Mouse (Mus musculus): ENCODE measurements around the gene Mlh3. TPM values are rescaled to one million over a fixed set of nuclear protein-coding genes. Genes with fewer than 3 reads are reported as not detected.

The Mlh3 gene
- polyA plus RNA-seq, 1 experiment: 15.7 TPM

DNA sequence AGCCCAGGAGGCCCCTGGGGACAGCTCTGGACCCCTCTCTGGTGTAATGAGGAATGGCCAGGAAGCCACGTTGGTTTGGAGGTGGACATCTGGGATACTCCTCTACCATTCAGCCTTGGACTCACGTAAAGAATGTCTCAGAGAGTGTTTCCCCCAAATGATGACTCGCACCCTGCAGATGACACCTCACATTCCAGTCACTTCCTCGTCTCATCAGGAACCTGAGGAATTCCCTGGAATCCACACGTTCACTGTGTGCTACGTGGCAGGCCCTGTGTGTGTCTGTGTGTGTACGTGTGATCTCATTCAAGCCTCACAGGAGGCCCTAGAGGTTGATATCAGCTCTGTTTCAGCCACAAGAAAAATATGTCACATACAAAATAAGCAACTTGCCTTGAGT is 84.0 kb downstream of the Mlh3 start:
- Histone ChIP-seq H3K27ac (ENCODE audit: insufficient read depth, low read length) (no peak overlapping the region), H3K36me3 (ENCODE audit: control insufficient read depth, insufficient read depth, low read length, poor library complexity, severe bottlenecking) (no peaks in the 10 kb centered on the region), H3K9me3 (replicated peaks; ENCODE audit: control insufficient read depth, insufficient read depth, low read length, poor library complexity, severe bottlenecking) (no peaks in the 10 kb centered on the region), H3K4me1 (ENCODE audit: control insufficient read depth, insufficient read depth, low read length) (no peaks in the 10 kb centered on the region), H3K9ac (ENCODE audit: low read depth, poor library complexity, severe bottlenecking) (no peak overlapping the region), H3K27me3 (ENCODE audit: control insufficient read depth, insufficient read depth, low read length, poor library complexity, severe bottlenecking) (no peaks in the 10 kb centered on the region), H3K4me3 (ENCODE audit: low read depth, low read length) (no peak overlapping the region)
- TF ChIP-seq POLR2A (IDR thresholded peaks at IDR 0.05; ENCODE audit: insufficient read depth, low read length): no peak
- no peak for TF ChIP-seq EP300 (IDR thresholded peaks at IDR 0.05; ENCODE audit: insufficient read depth, low read depth, low read length)
- TF ChIP-seq CTCF (IDR thresholded peaks at IDR 0.05; ENCODE audit: low read depth, low read length): no peak

DNA sequence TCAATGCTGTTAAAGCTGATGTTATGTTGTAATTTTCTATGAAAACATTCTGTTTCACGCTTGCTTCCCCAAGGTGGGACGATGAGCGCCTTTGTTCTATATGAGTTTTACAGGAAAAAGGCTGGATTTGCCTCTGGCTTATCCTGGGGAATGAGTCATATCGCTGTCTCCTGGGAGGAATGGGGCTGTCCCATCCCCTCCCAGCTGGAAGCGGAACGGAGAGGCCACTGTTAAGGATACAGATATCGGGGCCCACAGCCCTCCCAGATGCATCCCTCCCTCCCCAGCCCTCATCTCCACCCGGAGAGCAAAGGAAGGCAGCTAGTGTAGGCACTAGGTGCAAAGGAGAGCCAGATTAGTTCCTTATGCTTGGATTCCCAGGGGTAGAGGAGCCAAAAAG is 84.6 kb downstream of the Mlh3 start:
- Histone ChIP-seq H3K4me1 (ENCODE audit: control insufficient read depth, insufficient read depth, low read length) (no peaks in the 10 kb centered on the region), H3K27me3 (ENCODE audit: control insufficient read depth, insufficient read depth, low read length, poor library complexity, severe bottlenecking) (no peaks in the 10 kb centered on the region), H3K9ac (ENCODE audit: low read depth, poor library complexity, severe bottlenecking) (no peak overlapping the region), H3K27ac (ENCODE audit: insufficient read depth, low read length) (no peak overlapping the region), H3K9me3 (replicated peaks; ENCODE audit: control insufficient read depth, insufficient read depth, low read length, poor library complexity, severe bottlenecking) (no peaks in the 10 kb centered on the region), H3K36me3 (ENCODE audit: control insufficient read depth, insufficient read depth, low read length, poor library complexity, severe bottlenecking) (no peaks in the 10 kb centered on the region), H3K4me3 (ENCODE audit: low read depth, low read length) (no peak overlapping the region)
- TF ChIP-seq EP300 (IDR thresholded peaks at IDR 0.05; ENCODE audit: insufficient read depth, low read depth, low read length) (no peak), CTCF (IDR thresholded peaks at IDR 0.05; ENCODE audit: low read depth, low read length) (no peak), POLR2A (IDR thresholded peaks at IDR 0.05; ENCODE audit: insufficient read depth, low read length) (no peak)

Other genes starting within 250 kb of the Mlh3 start
- gene Prox2, start 159.8 kb downstream of the Mlh3 start, polyA plus RNA-seq (2011; ENCODE audit: insufficient read depth, insufficient read length, low read depth, missing spikeins): 0.62 and 0.73 TPM in 2 replicates
- gene Dlst, start 159.8 kb downstream of the Mlh3 start, polyA plus RNA-seq (2011; ENCODE audit: insufficient read depth, insufficient read length, low read depth, missing spikeins): 139 and 147 TPM in 2 replicates
- 3.0 and 3.8 TPM in 2 replicates for gene Rps6kl1, start 119.3 kb downstream of the Mlh3 start, polyA plus RNA-seq (2011; ENCODE audit: insufficient read depth, insufficient read length, low read depth, missing spikeins)
- 5.5 and 5.8 TPM in 2 replicates for gene Pgf, start 92.8 kb downstream of the Mlh3 start, polyA plus RNA-seq (2011; ENCODE audit: insufficient read depth, insufficient read length, low read depth, missing spikeins)
- gene Eif2b2, start 51.1 kb downstream of the Mlh3 start, polyA plus RNA-seq (2011; ENCODE audit: insufficient read depth, insufficient read length, low read depth, missing spikeins): 58.0 and 71.6 TPM in 2 replicates
- gene Acyp1, start 17.8 kb upstream of the Mlh3 start, polyA plus RNA-seq (2011; ENCODE audit: insufficient read depth, insufficient read length, low read depth, missing spikeins): 47.1 and 53.7 TPM in 2 replicates
- gene Zc2hc1c, start 18.0 kb upstream of the Mlh3 start, polyA plus RNA-seq (2011; ENCODE audit: insufficient read depth, insufficient read length, low read depth, missing spikeins): 0.84 and 0.88 TPM in 2 replicates
- 42.3 and 43.2 TPM in 2 replicates for gene Nek9, start 68.8 kb upstream of the Mlh3 start, polyA plus RNA-seq (2011; ENCODE audit: insufficient read depth, insufficient read length, low read depth, missing spikeins)
- gene Tmed10, start 104.2 kb upstream of the Mlh3 start, polyA plus RNA-seq (2011; ENCODE audit: insufficient read depth, insufficient read length, low read depth, missing spikeins): 174 and 184 TPM in 2 replicates
- 4.8 and 7.3 TPM in 2 replicates for gene Fos, start 203.3 kb upstream of the Mlh3 start, polyA plus RNA-seq (2011; ENCODE audit: insufficient read depth, insufficient read length, low read depth, missing spikeins)